Mouse (Mus musculus): ENCODE data around the gene Slc22a23. TPM values are rescaled to one million over a fixed set of nuclear protein-coding genes. Genes with fewer than 3 reads are reported as not detected.

Slc22a23 gene
- total RNA-seq, 2 experiments from 2014 or later: 48.5 to 54.7 TPM

- no peak for DNase-seq (ENCODE audit: low spot score in 2 of 2)
Measured at GRCm38 (mm10) chr13:34143389-34143788, 201.6 kb downstream of the Slc22a23 start.

DNA sequence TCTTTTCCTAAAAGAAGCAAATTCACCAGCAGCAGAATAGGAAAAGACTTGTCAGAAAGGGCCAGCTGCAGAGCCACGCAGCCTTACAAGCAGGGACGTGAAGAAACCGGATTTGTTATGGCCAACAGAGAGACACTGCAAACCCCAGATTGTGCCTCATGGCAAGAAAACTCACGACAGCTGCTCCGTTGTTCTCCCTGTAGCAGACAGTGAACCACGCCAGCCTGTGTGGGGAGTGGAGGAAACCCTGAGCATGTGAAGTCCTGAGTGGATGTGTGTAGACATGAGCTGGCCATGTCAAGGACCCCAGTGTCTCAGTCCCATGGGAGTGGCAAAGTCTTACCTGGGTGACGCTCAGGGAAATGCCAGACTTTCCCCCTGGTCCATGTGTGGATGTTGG is 208.4 kb downstream of the Slc22a23 start:
- peak; percentile 49 to 55 for DNase-seq (ENCODE audit: low spot score in 2 of 2)

GRCm38 (mm10) chr13:34134276-34134675 is 210.7 kb downstream of the Slc22a23 start:
- DNase-seq (ENCODE audit: low spot score in 2 of 2): peak; percentile 56 to 72

- no peak for DNase-seq (ENCODE audit: low spot score in 2 of 2)
Measured at GRCm38 (mm10) chr13:34133326-34134071, 211.5 kb downstream of the Slc22a23 start.

- DNase-seq (ENCODE audit: low spot score in 2 of 2): no peak
Measured at GRCm38 (mm10) chr13:34132875-34133274, 212.1 kb downstream of the Slc22a23 start.

DNA sequence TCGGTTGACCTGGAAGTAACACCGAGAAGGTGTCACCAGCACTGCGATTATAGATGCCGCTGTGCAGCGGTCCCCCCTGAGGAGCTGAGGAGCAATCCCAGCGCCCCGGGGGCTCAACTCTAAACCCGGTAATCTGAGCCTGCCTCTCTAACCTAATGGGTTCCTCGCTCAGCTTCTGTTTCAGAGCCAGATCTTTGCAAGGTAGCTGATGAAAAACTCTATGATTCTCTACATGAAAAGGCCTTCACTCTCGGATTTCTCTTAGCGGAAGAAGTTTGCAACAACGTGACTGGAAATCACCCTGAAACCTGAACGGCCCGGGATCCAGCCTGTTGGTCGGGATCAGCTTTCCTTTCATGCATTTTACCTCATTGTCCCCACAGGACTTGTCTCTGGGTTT is 212.7 kb downstream of the Slc22a23 start:
- DNase-seq (ENCODE audit: low spot score in 2 of 2): no peak

DNA sequence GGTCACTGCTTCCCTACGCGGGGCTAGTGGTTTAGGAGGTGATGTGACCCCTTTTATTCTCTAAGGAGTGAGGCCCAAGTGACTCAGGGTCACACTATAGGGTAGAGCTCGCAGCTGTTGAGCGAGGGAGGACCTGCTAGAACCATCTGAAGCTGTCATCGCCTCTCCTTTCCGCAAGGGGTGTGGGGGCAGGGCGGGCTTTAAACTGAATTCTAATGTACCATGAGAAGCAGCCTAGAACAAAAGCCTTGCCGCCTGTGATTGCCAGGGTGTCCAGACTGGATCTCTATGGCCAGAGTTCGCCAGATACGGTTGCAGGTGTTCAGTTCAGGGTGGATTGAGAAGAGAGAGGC is 213.3 kb downstream of the Slc22a23 start:
- DNase-seq (ENCODE audit: low spot score in 2 of 2): no peak

DNA sequence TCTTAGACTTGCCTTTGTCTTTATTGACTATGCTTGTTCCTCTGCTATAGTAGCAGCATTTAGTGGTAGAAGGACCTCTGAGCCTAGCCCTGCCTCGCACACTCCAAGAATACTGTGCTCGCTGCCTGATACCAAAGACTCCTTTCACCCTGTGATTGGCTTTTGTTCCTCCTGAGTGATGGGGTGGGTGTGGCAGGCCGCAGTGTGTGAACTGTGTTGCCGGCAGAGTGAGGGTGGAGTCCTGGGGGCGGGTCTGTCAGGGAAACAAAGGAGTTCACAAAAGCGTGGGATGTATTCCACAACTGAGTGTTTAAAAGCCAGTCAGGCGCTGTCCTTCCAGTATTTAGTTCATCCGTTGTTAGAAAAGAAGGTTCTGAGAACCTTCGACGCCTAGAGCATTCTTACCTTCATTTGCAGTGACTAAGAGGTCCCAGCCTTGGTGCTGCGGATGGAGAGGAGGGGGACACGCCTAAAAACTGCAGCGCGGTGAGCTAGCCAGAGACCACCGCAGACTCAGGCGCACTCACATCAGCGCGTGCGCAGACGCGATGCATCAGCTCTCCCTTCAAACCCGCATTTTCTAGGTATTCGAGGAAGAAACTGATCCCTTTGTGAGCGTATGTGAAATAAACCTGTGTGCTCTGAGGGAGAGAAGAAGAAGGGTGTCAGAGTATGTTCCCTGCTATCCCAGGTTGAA is 213.8 kb downstream of the Slc22a23 start:
- no peak for DNase-seq (ENCODE audit: low spot score in 2 of 2)

GRCm38 (mm10) chr13:34130226-34130731 is 214.7 kb downstream of the Slc22a23 start, which contains the start of gene Tubb2b:
TSS of gene Tubb2b (minus strand) at chr13:34130466.
- DNase-seq (ENCODE audit: low spot score in 2 of 2): no peak

GRCm38 (mm10) chr13:34129485-34130225 is 215.3 kb downstream of the Slc22a23 start:
- peak in 1 of 2 experiments; percentile 48 for DNase-seq (ENCODE audit: low spot score in 2 of 2)

Other genes starting within 250 kb of the Slc22a23 start
- gene Tubb2b, start 214.7 kb downstream of the Slc22a23 start, total RNA-seq (2021): 100 to 1,000 TPM; 169 to 171 TPM
- gene Psmg4, start 182.2 kb downstream of the Slc22a23 start, total RNA-seq (2021): 10 to 100 TPM; 17.0 to 20.6 TPM

Measured in left cerebral cortex, adult 18-20 months (tissue).